Mouse (Mus musculus): ENCODE results near the gene Mcemp1. TPM values are rescaled to one million over a fixed set of nuclear protein-coding genes. Genes with fewer than 3 reads are reported as not detected.
A peak's percentile ranks its signal among the peaks of the same experiment; 100 is the strongest.

Mcemp1 gene
- polyA plus RNA-seq (2014; fragmentation: Nextera tagmentation; extraction: Ambion mirVana) = 0.23 TPM in 1 of 2 replicates, not detected in the other

DNA sequence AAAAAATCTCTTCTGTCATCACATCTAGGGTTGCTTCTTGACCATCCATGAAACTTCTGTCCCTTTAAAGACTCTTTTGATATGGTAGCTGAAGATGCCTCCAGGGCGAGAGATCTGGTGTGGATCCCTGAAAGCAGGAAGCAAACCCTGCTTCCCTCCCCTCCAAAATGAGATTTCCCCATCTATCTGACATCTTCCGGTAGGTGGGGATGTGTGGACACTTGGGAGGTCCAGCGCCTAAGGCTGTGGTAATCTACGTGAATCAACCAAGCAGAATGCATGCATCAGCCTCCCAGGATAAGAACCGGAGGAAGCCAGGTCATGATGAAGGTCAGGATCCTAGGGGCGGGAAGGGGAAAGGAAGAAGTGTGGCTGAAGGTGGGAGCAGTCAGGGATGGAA is at the start of gene Mcemp1:
Gene Mcemp1, plus strand, starts transcription at position 248 of the 400 bp plus-strand sequence.
- no peaks in the 10 kb centered on the region for H3K36me3 ChIP-seq (ENCODE audit: control insufficient read depth, insufficient read depth, low read length)
- H3K27ac ChIP-seq (ENCODE audit: low read depth, low read length) = no peak within 1 kb of the TSS
- H3K4me1 ChIP-seq (ENCODE audit: control insufficient read depth, insufficient read depth, low read length) = no peaks in the 10 kb centered on the region
- no peak within 1 kb of the TSS for H3K4me3 ChIP-seq (ENCODE audit: low read depth, low read length)
- H3K27me3 ChIP-seq (replicated peaks; ENCODE audit: control insufficient read depth, insufficient read depth, low read length) = no peaks in the 10 kb centered on the region
- no peak within 1 kb of the TSS for H3K4me2 ChIP-seq (ENCODE audit: low read length)
- H3K9ac ChIP-seq (ENCODE audit: low read length) = no peak within 1 kb of the TSS
- WGBS = 80% methylated on average over 6 of the region's 6 CpGs
- no peak for ATAC-seq
- no peaks in the 10 kb centered on the region for H3K9me3 ChIP-seq (replicated peaks; ENCODE audit: control insufficient read depth, low read length)
- no peak for DNase-seq (ENCODE audit: low spot score)

DNA sequence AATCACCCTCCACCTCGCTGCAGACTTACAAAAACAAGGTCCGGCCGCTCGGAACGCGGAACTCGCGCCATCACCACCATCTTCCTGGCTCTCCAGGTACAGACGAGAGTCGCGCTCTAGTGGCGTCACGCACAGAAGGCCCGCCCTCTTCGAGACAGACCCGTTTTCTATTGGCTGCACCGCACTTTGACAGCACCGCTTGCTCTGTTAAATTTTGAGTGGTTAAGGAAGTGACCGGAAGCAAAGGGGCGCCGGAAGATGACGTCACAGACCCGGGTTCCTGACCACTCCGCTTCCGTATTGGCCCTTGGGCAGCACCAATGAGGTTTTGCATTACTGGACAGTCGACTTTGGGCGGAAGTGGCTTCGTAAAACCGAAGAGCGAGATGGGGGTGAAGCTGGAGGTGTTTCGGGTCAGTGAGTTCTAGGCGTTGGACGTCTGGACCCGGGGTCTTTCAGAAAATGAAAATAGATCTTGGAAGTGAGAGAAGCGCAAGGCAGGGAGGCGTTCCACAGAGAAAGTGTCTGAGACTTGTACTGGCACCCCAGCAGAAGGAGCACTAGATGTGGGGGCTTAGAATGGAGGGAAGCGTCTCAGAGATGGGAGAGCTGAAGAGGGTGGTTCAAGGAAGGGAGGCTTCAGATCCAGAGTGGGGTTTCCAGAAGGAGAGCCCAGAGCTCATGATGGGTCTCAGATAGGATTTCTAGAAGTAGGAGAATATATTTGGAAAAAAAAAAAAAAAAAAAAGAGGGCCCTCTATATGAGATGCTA is 44.2 kb upstream of the Mcemp1 start, which contains the start of the genes Xab2 and Pet100:
Gene Xab2, minus strand, starts transcription at position 118 of the 772 bp plus-strand sequence.
Gene Pet100, plus strand, starts transcription at position 350 of the 772 bp plus-strand sequence.
- H3K27ac ChIP-seq (ENCODE audit: low read depth, low read length) = no peak within 1 kb of the TSS
- H3K9me3 ChIP-seq (replicated peaks; ENCODE audit: control insufficient read depth, low read length) = no peaks in the 10 kb centered on the region
- peaks cover 23% of the 10 kb centered on the region for H3K36me3 ChIP-seq (ENCODE audit: control insufficient read depth, insufficient read depth, low read length)
- DNase-seq (ENCODE audit: low spot score) = peak; percentile 100
- H3K9ac ChIP-seq (ENCODE audit: low read length) = peak within 1 kb of the TSS; percentile 76
- no peaks in the 10 kb centered on the region for H3K27me3 ChIP-seq (replicated peaks; ENCODE audit: control insufficient read depth, insufficient read depth, low read length)
- H3K4me3 ChIP-seq (ENCODE audit: low read depth, low read length) = peak within 1 kb of the TSS; percentile 79
- peak; percentile 98 for ATAC-seq
- under 1% methylated on average over 37 of the region's 37 CpGs for WGBS
- H3K4me2 ChIP-seq (ENCODE audit: low read length) = peak within 1 kb of the TSS; percentile 73
- peaks cover 9% of the 10 kb centered on the region; the same call in 1 of the 2 replicates for H3K4me1 ChIP-seq (ENCODE audit: control insufficient read depth, insufficient read depth, low read length)

DNA sequence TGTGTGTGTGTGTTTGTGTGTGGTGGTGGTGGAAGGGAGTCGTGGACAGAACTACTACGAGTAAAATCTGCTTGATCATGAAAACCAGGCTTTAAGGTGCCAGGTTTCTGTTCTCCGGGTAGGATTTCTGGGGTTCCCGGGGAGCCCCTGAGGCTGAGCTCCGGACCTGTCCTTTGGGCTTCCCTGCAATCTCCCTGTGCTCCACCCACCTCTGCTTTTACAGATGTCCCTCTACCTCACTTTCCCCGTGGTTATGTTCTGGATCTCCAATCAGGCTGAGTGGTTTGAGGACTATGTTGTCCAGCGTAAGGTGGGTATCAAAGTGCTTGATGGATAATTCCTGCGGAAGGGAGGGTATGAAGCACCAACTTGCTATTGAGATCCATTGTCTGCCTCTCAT is 43.4 kb upstream of the Mcemp1 start:
- no peak for DNase-seq (ENCODE audit: low spot score)
- Histone ChIP-seq H3K27me3 (replicated peaks; ENCODE audit: control insufficient read depth, insufficient read depth, low read length) (no peaks in the 10 kb centered on the region), H3K9ac (ENCODE audit: low read length) (peak overlapping the region; percentile 76), H3K4me3 (ENCODE audit: low read depth, low read length) (peak overlapping the region; percentile 79; the same call in 1 of the 2 replicates), H3K27ac (ENCODE audit: low read depth, low read length) (no peak overlapping the region), H3K36me3 (ENCODE audit: control insufficient read depth, insufficient read depth, low read length) (peaks cover 17% of the 10 kb centered on the region), H3K4me1 (ENCODE audit: control insufficient read depth, insufficient read depth, low read length) (peaks cover 9% of the 10 kb centered on the region; the same call in 1 of the 2 replicates), H3K9me3 (replicated peaks; ENCODE audit: control insufficient read depth, low read length) (no peaks in the 10 kb centered on the region), H3K4me2 (ENCODE audit: low read length) (peak overlapping the region; percentile 71)
- 67% methylated on average over 8 of the region's 8 CpGs for WGBS
- ATAC-seq = no peak

DNA sequence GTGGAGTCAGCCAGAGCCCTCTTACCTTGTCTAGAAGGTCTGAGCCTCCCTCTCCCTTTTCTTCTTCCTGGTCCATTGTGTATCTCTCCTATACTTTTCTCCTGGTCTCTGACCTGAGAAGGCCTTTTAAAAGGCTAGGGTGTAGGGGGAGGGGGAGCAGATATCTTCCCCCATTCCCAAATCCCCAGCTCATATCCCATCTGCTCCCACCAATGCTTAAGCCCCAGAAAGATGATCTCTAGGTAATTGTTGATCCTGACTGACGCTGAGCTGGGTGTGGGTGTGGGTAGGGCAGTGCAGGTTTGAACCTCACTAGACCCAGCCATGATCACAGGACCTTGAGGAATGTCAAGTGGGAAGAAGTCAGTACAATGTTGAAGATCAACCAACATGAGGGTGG is 40.1 kb upstream of the Mcemp1 start, which contains the start of gene Pcp2:
Gene Pcp2, minus strand, starts transcription at position 101 of the 400 bp plus-strand sequence.
- ATAC-seq (no peak), DNase-seq (ENCODE audit: low spot score) (no peak)
- Histone ChIP-seq H3K4me3 (ENCODE audit: low read depth, low read length) (no peak within 1 kb of the TSS), H3K9ac (ENCODE audit: low read length) (no peak within 1 kb of the TSS), H3K4me1 (ENCODE audit: control insufficient read depth, insufficient read depth, low read length) (peaks cover 5% of the 10 kb centered on the region; the same call in 1 of the 2 replicates), H3K27me3 (replicated peaks; ENCODE audit: control insufficient read depth, insufficient read depth, low read length) (no peaks in the 10 kb centered on the region), H3K4me2 (ENCODE audit: low read length) (no peak within 1 kb of the TSS), H3K36me3 (ENCODE audit: control insufficient read depth, insufficient read depth, low read length) (no peaks in the 10 kb centered on the region), H3K9me3 (replicated peaks; ENCODE audit: control insufficient read depth, low read length) (no peaks in the 10 kb centered on the region), H3K27ac (ENCODE audit: low read depth, low read length) (no peak within 1 kb of the TSS)
- WGBS = 67% methylated on average over 1 of the region's 1 CpGs

DNA sequence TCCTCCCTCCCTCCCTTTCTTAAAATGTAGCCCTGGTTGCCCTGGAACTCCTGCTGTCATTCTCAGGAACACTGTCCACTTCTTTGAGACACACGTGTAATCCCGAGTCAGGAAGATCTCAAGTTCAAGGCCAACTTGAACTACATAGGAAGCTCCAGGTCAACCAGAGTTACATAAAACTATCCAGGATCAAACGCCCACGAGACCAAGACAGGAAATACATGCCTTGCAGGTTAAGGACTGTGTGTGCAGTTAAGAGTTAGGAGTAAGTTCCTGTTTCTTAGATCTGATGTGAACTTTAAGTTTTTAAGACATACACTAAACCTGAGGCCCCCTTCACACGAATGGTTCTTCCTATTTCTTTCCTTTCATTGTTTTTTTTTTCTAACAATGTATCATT is 38.6 kb upstream of the Mcemp1 start:
- no peak overlapping the region for H3K4me2 ChIP-seq (ENCODE audit: low read length)
- no peak overlapping the region for H3K27ac ChIP-seq (ENCODE audit: low read depth, low read length)
- WGBS = 61% methylated on average over 5 of the region's 5 CpGs
- H3K9me3 ChIP-seq (replicated peaks; ENCODE audit: control insufficient read depth, low read length) = no peaks in the 10 kb centered on the region
- no peak for DNase-seq (ENCODE audit: low spot score)
- H3K4me3 ChIP-seq (ENCODE audit: low read depth, low read length) = no peak overlapping the region
- peaks cover 6% of the 10 kb centered on the region; the same call in 1 of the 2 replicates for H3K4me1 ChIP-seq (ENCODE audit: control insufficient read depth, insufficient read depth, low read length)
- ATAC-seq = no peak
- H3K36me3 ChIP-seq (ENCODE audit: control insufficient read depth, insufficient read depth, low read length) = no peaks in the 10 kb centered on the region
- no peak overlapping the region for H3K9ac ChIP-seq (ENCODE audit: low read length)
- H3K27me3 ChIP-seq (replicated peaks; ENCODE audit: control insufficient read depth, insufficient read depth, low read length) = no peaks in the 10 kb centered on the region

DNA sequence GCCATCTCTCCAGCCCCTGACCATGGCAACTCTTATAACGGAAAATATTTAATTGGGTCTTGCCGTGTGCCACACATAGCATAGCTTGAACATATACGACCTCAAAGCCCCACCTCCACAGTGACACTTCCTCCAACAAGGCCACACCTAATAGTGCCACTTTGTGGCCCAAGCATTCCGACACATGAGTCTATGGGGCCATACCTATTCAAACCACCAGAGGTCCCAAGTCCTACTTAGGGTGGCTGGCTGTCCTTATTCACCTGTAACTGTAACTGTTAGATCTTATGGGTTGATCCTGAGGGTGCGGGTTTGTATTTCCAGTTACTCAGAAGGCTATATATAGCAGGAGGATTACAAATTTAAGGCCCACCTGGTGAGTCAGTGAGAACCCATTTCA is 37.5 kb upstream of the Mcemp1 start:
- ATAC-seq = no peak
- H3K27me3 ChIP-seq (replicated peaks; ENCODE audit: control insufficient read depth, insufficient read depth, low read length) = no peaks in the 10 kb centered on the region

DNA sequence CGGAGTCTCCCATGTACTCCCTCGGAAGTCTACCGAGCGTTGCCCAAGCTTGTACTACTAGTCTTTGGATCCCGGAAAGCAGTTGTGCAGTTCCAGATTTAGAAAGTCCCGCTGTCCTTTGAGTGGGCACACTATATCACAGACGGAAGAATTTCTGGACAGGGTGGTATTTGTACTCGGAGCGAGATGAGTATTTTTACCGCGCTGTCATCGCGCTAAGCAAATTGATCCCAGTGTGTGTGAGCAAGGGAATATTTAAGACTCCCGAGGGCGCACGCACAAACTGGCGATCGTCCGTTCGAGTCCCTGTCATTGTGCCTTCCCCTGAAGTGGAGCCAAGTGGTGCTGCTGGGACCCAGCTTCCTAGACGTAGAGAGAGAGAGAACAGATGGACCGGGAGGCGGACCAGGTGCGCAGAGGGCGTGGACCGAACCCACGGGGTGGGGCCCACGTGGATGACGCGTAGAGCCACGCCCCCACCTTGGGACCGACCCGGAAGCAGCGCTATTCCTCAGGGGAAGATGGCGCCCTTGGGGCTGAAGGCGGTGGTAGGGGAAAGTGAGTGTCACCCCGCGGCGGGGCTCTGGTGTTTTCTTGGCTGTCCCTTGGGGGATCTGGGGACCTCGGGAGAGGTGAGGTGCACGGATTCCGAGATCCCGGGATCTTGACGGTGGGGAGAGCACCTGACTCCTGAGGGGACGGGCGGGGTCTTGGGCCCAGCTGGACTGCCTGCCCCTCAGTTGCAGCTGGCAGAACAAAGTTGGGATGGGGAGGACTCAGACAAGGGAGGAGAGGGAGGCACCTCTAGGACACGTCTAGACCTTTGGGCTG is 34.7 kb upstream of the Mcemp1 start, which contains the start of gene Stxbp2:
Gene Stxbp2, plus strand, starts transcription at position 309 of the 831 bp plus-strand sequence.
- Histone ChIP-seq H3K4me1 (ENCODE audit: control insufficient read depth, insufficient read depth, low read length) (peaks cover 3% of the 10 kb centered on the region; the same call in 1 of the 2 replicates), H3K27ac (ENCODE audit: low read depth, low read length) (no peak within 1 kb of the TSS), H3K4me3 (ENCODE audit: low read depth, low read length) (peak within 1 kb of the TSS; percentile 44), H3K9ac (ENCODE audit: low read length) (peak within 1 kb of the TSS; percentile 56), H3K4me2 (ENCODE audit: low read length) (peak within 1 kb of the TSS; percentile 68), H3K36me3 (ENCODE audit: control insufficient read depth, insufficient read depth, low read length) (0 out of 2 replicates have a peak, but pooled peaks cover 5% of the 10 kb centered on the region), H3K9me3 (replicated peaks; ENCODE audit: control insufficient read depth, low read length) (no peaks in the 10 kb centered on the region), H3K27me3 (replicated peaks; ENCODE audit: control insufficient read depth, insufficient read depth, low read length) (no peaks in the 10 kb centered on the region)
- WGBS = 5% methylated on average over 47 of the region's 47 CpGs
- DNase-seq (ENCODE audit: low spot score) (peak; percentile 75), ATAC-seq (peak; percentile 89)

More for the DNA sequence above, 37.5 kb upstream of the Mcemp1 start:
- Histone ChIP-seq H3K9ac (ENCODE audit: low read length) (no peak overlapping the region), H3K36me3 (ENCODE audit: control insufficient read depth, insufficient read depth, low read length) (no peaks in the 10 kb centered on the region), H3K4me2 (ENCODE audit: low read length) (no peak overlapping the region), H3K9me3 (replicated peaks; ENCODE audit: control insufficient read depth, low read length) (no peaks in the 10 kb centered on the region), H3K4me1 (ENCODE audit: control insufficient read depth, insufficient read depth, low read length) (peaks cover 3% of the 10 kb centered on the region; the same call in 1 of the 2 replicates), H3K4me3 (ENCODE audit: low read depth, low read length) (no peak overlapping the region), H3K27ac (ENCODE audit: low read depth, low read length) (no peak overlapping the region)
- 32% methylated on average over 5 of the region's 5 CpGs for WGBS
- DNase-seq (ENCODE audit: low spot score) = no peak

DNA sequence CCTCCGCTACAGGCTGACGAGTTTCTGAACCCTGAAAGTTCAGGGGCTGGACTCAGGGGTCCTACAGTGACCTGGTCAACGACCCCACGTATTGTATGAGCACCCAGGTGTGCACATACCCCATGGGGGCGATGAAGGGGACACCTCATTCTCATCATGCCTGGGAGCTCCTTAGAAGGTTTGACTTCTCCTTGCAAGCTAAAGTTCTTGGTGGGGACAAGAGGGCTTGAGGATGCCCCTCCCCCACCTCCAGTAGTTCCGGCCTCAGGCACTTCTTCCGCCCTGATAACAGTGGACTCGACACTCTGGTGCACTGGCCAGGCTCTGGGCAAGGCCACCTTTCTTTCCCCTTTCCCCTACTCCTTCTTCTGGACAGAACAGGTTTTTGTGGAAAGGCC is 34.1 kb upstream of the Mcemp1 start:
- no peak for DNase-seq (ENCODE audit: low spot score)
- Histone ChIP-seq H3K4me2 (ENCODE audit: low read length) (peak overlapping the region; percentile 68), H3K9me3 (replicated peaks; ENCODE audit: control insufficient read depth, low read length) (no peaks in the 10 kb centered on the region), H3K27ac (ENCODE audit: low read depth, low read length) (no peak overlapping the region), H3K4me3 (ENCODE audit: low read depth, low read length) (peak overlapping the region; percentile 44), H3K27me3 (replicated peaks; ENCODE audit: control insufficient read depth, insufficient read depth, low read length) (no peaks in the 10 kb centered on the region), H3K4me1 (ENCODE audit: control insufficient read depth, insufficient read depth, low read length) (peaks cover 3% of the 10 kb centered on the region; the same call in 1 of the 2 replicates), H3K9ac (ENCODE audit: low read length) (peak overlapping the region; percentile 56), H3K36me3 (ENCODE audit: control insufficient read depth, insufficient read depth, low read length) (0 out of 2 replicates have a peak, but pooled peaks cover 5% of the 10 kb centered on the region)
- 25% methylated on average over 8 of the region's 8 CpGs for WGBS
- ATAC-seq = peak; percentile 5; the same call in 1 of the 2 replicates

Measured in forebrain, embryonic 14.5 days (tissue).